Mouse (Mus musculus): Measurements from ENCODE around the gene Spag8. TPM values are rescaled to one million over a fixed set of nuclear protein-coding genes. Genes with fewer than 3 reads are reported as not detected.

Gene Spag8
- polyA plus RNA-seq, 1 experiment, result 0.02 TPM

DNA sequence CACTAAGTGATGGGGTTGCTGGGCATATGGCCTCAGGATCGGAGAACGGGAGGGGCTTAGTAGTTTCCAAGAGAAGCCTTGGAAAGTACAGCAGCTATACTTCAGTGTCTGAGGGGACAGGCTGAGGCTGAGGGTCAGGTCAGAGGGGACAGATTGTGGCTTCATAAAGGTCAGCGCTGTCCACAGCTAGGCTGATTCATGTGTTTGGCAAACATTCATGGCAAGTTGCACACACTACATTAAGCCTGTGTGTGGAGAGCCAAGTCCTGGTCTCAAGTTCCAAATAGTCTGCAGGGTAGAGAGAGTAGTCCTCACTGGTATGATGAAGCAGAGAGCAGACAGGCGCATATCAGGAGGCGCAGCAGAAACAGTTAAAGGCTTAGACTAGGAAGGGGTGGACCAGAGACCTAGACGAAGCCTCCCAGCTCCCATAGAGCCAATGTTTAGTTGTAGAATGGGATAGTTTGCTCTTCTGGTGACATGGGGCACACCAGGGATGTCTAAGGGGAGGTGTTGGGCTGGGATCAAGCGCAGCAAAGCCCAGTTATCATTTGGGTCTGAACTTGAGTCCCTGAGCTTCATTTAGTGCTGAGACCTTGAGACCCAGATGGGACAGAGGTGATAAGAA lies 26.1 kb upstream of the Spag8 start:
- H3K36me3 ChIP-seq (ENCODE audit: control insufficient read depth, insufficient read depth), result no peaks in the 10 kb centered on the region
- TF ChIP-seq TCF3 (IDR thresholded peaks at IDR 0.05; ENCODE audit: insufficient read length, low read depth) (peak; percentile 15), E2F4 (IDR thresholded peaks at IDR 0.05; ENCODE audit: insufficient read depth) (no peak), MYOG (IDR thresholded peaks at IDR 0.05; ENCODE audit: control insufficient read depth in 1 of 3, insufficient read depth in 1 of 3, insufficient read length in 2 of 3, low read depth in 2 of 3) (peak in 2 of 3 experiments; percentile 38 to 55), POLR2AphosphoS2 (IDR thresholded peaks at IDR 0.05; ENCODE audit: insufficient read length, low read depth) (no peak), MYOD1 (IDR thresholded peaks at IDR 0.05; ENCODE audit: control insufficient read depth in 1 of 3, insufficient read length in 2 of 3, low read depth in 2 of 3) (peak in 1 of 3 experiments; percentile 30)

GRCm38 (mm10) chr4:43678541-43678940 lies 25.1 kb upstream of the Spag8 start:
- Histone ChIP-seq H3K36me3 (ENCODE audit: control insufficient read depth, insufficient read depth) (no peaks in the 10 kb centered on the region), H3K27me3 (ENCODE audit: control insufficient read depth, insufficient read depth, insufficient read length) (peaks cover 43% of the 10 kb centered on the region), H3K4me3 (no peak overlapping the region), H3K79me2 (ENCODE audit: control insufficient read depth, insufficient read depth) (no peaks in the 10 kb centered on the region), H3K4me2 (ENCODE audit: low read depth) (no peak overlapping the region), H3ac (ENCODE audit: control insufficient read depth, insufficient read length) (no peak overlapping the region)
- TF ChIP-seq USF1 (IDR thresholded peaks at IDR 0.05; ENCODE audit: low read depth) (no peak), TCF3 (IDR thresholded peaks at IDR 0.05; ENCODE audit: insufficient read length, low read depth) (no peak), MYOD1 (IDR thresholded peaks at IDR 0.05; ENCODE audit: control insufficient read depth in 1 of 3, insufficient read length in 2 of 3, low read depth in 2 of 3) (no peak), SRF (IDR thresholded peaks at IDR 0.05; ENCODE audit: control insufficient read depth, insufficient read length, low read depth) (no peak), MYOG (IDR thresholded peaks at IDR 0.05; ENCODE audit: control insufficient read depth in 1 of 3, insufficient read depth in 1 of 3, insufficient read length in 2 of 3, low read depth in 2 of 3) (no peak), CEBPB (IDR thresholded peaks at IDR 0.05; ENCODE audit: insufficient read depth, poor library complexity, severe bottlenecking) (no peak), TCF12 (IDR thresholded peaks at IDR 0.05; ENCODE audit: insufficient read depth, poor library complexity, severe bottlenecking) (no peak), REST (IDR thresholded peaks at IDR 0.05; ENCODE audit: insufficient read depth, insufficient read length) (no peak), MAX (IDR thresholded peaks at IDR 0.05; ENCODE audit: low read depth) (no peak), POLR2A (IDR thresholded peaks at IDR 0.05; ENCODE audit: insufficient read length, low read depth) (no peak), POLR2AphosphoS2 (IDR thresholded peaks at IDR 0.05; ENCODE audit: insufficient read length, low read depth) (no peak), E2F4 (IDR thresholded peaks at IDR 0.05; ENCODE audit: insufficient read depth) (no peak)

More for the DNA sequence above, 26.1 kb upstream of the Spag8 start:
- no peaks in the 10 kb centered on the region for H3K79me2 ChIP-seq (ENCODE audit: control insufficient read depth, insufficient read depth)
- H3K27me3 ChIP-seq (ENCODE audit: control insufficient read depth, insufficient read depth, insufficient read length), result peaks cover 42% of the 10 kb centered on the region
- no peak overlapping the region for H3ac ChIP-seq (ENCODE audit: control insufficient read depth, insufficient read length)
- H3K4me3 ChIP-seq, result no peak overlapping the region
- H3K4me2 ChIP-seq (ENCODE audit: low read depth), result no peak overlapping the region

DNA sequence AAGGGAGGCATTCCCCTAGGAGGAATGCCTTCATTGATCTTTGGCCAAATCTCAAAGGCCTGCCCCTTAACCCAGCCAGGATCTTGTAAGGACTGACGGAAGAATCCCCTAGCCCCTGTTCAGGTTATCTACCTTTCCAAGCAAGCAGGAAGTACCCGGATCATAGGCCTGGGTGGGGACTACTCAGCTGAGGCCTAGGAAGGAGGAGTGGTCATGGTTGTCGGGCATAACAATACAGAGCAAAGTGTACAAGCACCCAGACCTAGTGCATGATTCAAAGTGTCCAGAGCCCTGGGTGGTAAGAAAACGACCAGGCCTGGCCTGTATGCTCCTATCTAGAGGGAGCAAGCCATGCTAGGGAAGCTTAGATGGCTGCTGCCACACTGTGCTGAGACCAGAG lies 22.2 kb upstream of the Spag8 start:
- Histone ChIP-seq H3K27me3 (ENCODE audit: control insufficient read depth, insufficient read depth, insufficient read length) (peaks cover 30% of the 10 kb centered on the region), H3K4me3 (no peak overlapping the region), H3ac (ENCODE audit: control insufficient read depth, insufficient read length) (no peak overlapping the region), H3K36me3 (ENCODE audit: control insufficient read depth, insufficient read depth) (no peaks in the 10 kb centered on the region), H3K4me2 (ENCODE audit: low read depth) (no peak overlapping the region), H3K79me2 (ENCODE audit: control insufficient read depth, insufficient read depth) (no peaks in the 10 kb centered on the region)
- no peak for TF ChIP-seq SRF (IDR thresholded peaks at IDR 0.05; ENCODE audit: control insufficient read depth, insufficient read length, low read depth)
- no peak for TF ChIP-seq POLR2AphosphoS2 (IDR thresholded peaks at IDR 0.05; ENCODE audit: insufficient read length, low read depth)
- no peak for TF ChIP-seq TCF3 (IDR thresholded peaks at IDR 0.05; ENCODE audit: insufficient read length, low read depth)

- TF ChIP-seq CEBPB (IDR thresholded peaks at IDR 0.05; ENCODE audit: insufficient read depth, poor library complexity, severe bottlenecking) (no peak), SRF (IDR thresholded peaks at IDR 0.05; ENCODE audit: control insufficient read depth, insufficient read length, low read depth) (no peak), TCF3 (IDR thresholded peaks at IDR 0.05; ENCODE audit: insufficient read length, low read depth) (no peak), MYOD1 (IDR thresholded peaks at IDR 0.05; ENCODE audit: control insufficient read depth in 1 of 3, insufficient read length in 2 of 3, low read depth in 2 of 3) (no peak), MAX (IDR thresholded peaks at IDR 0.05; ENCODE audit: low read depth) (no peak), MYOG (IDR thresholded peaks at IDR 0.05; ENCODE audit: control insufficient read depth in 1 of 3, insufficient read depth in 1 of 3, insufficient read length in 2 of 3, low read depth in 2 of 3) (no peak), USF1 (IDR thresholded peaks at IDR 0.05; ENCODE audit: low read depth) (no peak), TCF12 (IDR thresholded peaks at IDR 0.05; ENCODE audit: insufficient read depth, poor library complexity, severe bottlenecking) (no peak), POLR2AphosphoS2 (IDR thresholded peaks at IDR 0.05; ENCODE audit: insufficient read length, low read depth) (no peak), E2F4 (IDR thresholded peaks at IDR 0.05; ENCODE audit: insufficient read depth) (no peak), REST (IDR thresholded peaks at IDR 0.05; ENCODE audit: insufficient read depth, insufficient read length) (no peak)
- Histone ChIP-seq H3ac (ENCODE audit: control insufficient read depth, insufficient read length) (no peak overlapping the region), H3K36me3 (ENCODE audit: control insufficient read depth, insufficient read depth) (no peaks in the 10 kb centered on the region), H3K4me2 (ENCODE audit: low read depth) (no peak overlapping the region), H3K4me3 (no peak overlapping the region), H3K79me2 (ENCODE audit: control insufficient read depth, insufficient read depth) (no peaks in the 10 kb centered on the region), H3K27me3 (ENCODE audit: control insufficient read depth, insufficient read depth, insufficient read length) (peaks cover 28% of the 10 kb centered on the region)
Measured at GRCm38 (mm10) chr4:43674974-43675373, 21.6 kb upstream of the Spag8 start.

- TF ChIP-seq POLR2AphosphoS2 (IDR thresholded peaks at IDR 0.05; ENCODE audit: insufficient read length, low read depth), result no peak
- no peak for TF ChIP-seq POLR2A (IDR thresholded peaks at IDR 0.05; ENCODE audit: insufficient read length, low read depth)
- TF ChIP-seq TCF12 (IDR thresholded peaks at IDR 0.05; ENCODE audit: insufficient read depth, poor library complexity, severe bottlenecking), result no peak
- no peak for TF ChIP-seq MYOD1 (IDR thresholded peaks at IDR 0.05; ENCODE audit: control insufficient read depth in 1 of 3, insufficient read length in 2 of 3, low read depth in 2 of 3)
- no peak for TF ChIP-seq REST (IDR thresholded peaks at IDR 0.05; ENCODE audit: insufficient read depth, insufficient read length)
- no peak for TF ChIP-seq MAX (IDR thresholded peaks at IDR 0.05; ENCODE audit: low read depth)
- no peak for TF ChIP-seq CEBPB (IDR thresholded peaks at IDR 0.05; ENCODE audit: insufficient read depth, poor library complexity, severe bottlenecking)
- TF ChIP-seq SRF (IDR thresholded peaks at IDR 0.05; ENCODE audit: control insufficient read depth, insufficient read length, low read depth), result no peak
- no peak for TF ChIP-seq MYOG (IDR thresholded peaks at IDR 0.05; ENCODE audit: control insufficient read depth in 1 of 3, insufficient read depth in 1 of 3, insufficient read length in 2 of 3, low read depth in 2 of 3)
- TF ChIP-seq E2F4 (IDR thresholded peaks at IDR 0.05; ENCODE audit: insufficient read depth), result no peak
- no peak for TF ChIP-seq USF1 (IDR thresholded peaks at IDR 0.05; ENCODE audit: low read depth)
- TF ChIP-seq TCF3 (IDR thresholded peaks at IDR 0.05; ENCODE audit: insufficient read length, low read depth), result no peak
- H3K27me3 ChIP-seq (ENCODE audit: control insufficient read depth, insufficient read depth, insufficient read length), result peaks cover 28% of the 10 kb centered on the region
- no peaks in the 10 kb centered on the region for H3K79me2 ChIP-seq (ENCODE audit: control insufficient read depth, insufficient read depth)
- no peak overlapping the region for H3K4me2 ChIP-seq (ENCODE audit: low read depth)
- no peaks in the 10 kb centered on the region for H3K36me3 ChIP-seq (ENCODE audit: control insufficient read depth, insufficient read depth)
- H3ac ChIP-seq (ENCODE audit: control insufficient read depth, insufficient read length), result no peak overlapping the region
- no peak overlapping the region for H3K4me3 ChIP-seq
Measured at GRCm38 (mm10) chr4:43673703-43674102, 20.3 kb upstream of the Spag8 start.
